Mouse (Mus musculus) forebrain, postnatal 0 days (tissue): ENCODE measurements around the gene Map3k9. TPM values are rescaled to one million over a fixed set of nuclear protein-coding genes. Genes with fewer than 3 reads are reported as not detected.
A peak's percentile ranks its signal among the peaks of the same experiment; 100 is the strongest.

Experiments
- ATAC-seq: fragments of 200-750 bp; cut with Nextera tagmentation; 2 replicates; pipeline ENCODE4 v1.8.0; 2017; ENCODE audit warnings: mild to moderate bottlenecking, moderate library complexity
- DNase-seq: peaks from one replicate; pipeline ENCODE4 v3.0.0-alpha.2; 2015
- H3K27ac ChIP-seq: fragments of 300-500 bp; sonication (generic); 2 replicates; pipeline ENCODE4 v1.5.1; 2014; ENCODE audit warnings: low read depth, mild to moderate bottlenecking, antibody characterized with exemption, low read length, moderate library complexity, mixed read lengths
- H3K27me3 ChIP-seq: fragments of 300-500 bp; sonication (generic); 2 replicates; pipeline ENCODE4 v1.6.1; 2014; ENCODE audit warnings: mild to moderate bottlenecking, low read length, mixed read lengths; ENCODE audit not compliant: insufficient read depth
- H3K36me3 ChIP-seq: fragments of 300-500 bp; sonication (generic); 2 replicates; pipeline ENCODE4 v1.6.1; 2014; ENCODE audit warnings: mild to moderate bottlenecking, moderate library complexity; ENCODE audit not compliant: insufficient read depth
- H3K4me1 ChIP-seq: fragments of 300-500 bp; sonication (generic); 2 replicates; pipeline ENCODE4 v1.6.1; 2014; ENCODE audit warnings: antibody characterized with exemption; ENCODE audit not compliant: insufficient read depth
- H3K4me2 ChIP-seq: fragments of 300-500 bp; sonication (generic); 2 replicates; pipeline ENCODE4 v1.6.1; 2014; ENCODE audit warnings: low read depth, mild to moderate bottlenecking, moderate library complexity
- H3K4me3 ChIP-seq: fragments of 300-500 bp; sonication (generic); 2 replicates; pipeline ENCODE4 v1.5.1; 2014; ENCODE audit warnings: low read depth, low read length, mixed read lengths
- H3K9ac ChIP-seq: fragments of 300-500 bp; sonication (generic); 2 replicates; pipeline ENCODE4 v1.6.1; 2014; ENCODE audit warnings: mild to moderate bottlenecking
- H3K9me3 ChIP-seq: fragments of 300-500 bp; sonication (generic); 2 replicates; pipeline ENCODE4 v1.6.1; 2016; ENCODE audit warnings: low read length
- CTCF ChIP-seq: sonication (generic); IDR thresholded peaks from 2 replicates; pipeline ENCODE4 v1.5.1; 2016; ENCODE audit warnings: antibody characterized with exemption, control low read depth, low read depth
- WGBS: fragments of 180-500 bp; shearing (Covaris S2); extraction: QIAGEN DNeasy Blood & Tissue Kit; methylation state at CpG from one replicate; pipeline ENCODE4 v1.1.7; 2014; 5-methylcytosine and 5-hydroxymethylcytosine counted together
- polyA plus RNA-seq: library from polyadenylated mRNA; unstranded; fragments of >200 nt; fragmentation: Nextera tagmentation; extraction: Ambion mirVana; gene quantifications from 2 replicates; pipeline ENCODE4 v1.2.1, GENCODE M21; 2015
- total RNA-seq: library from RNA; depleted of rRNA; stranded (reverse); fragments of >200 nt; gene quantifications from 2 replicates; pipeline ENCODE4 v1.2.3, GENCODE M21; 2014

The Map3k9 gene
- total and polyA plus RNA-seq, 2 experiments from 2014 or later, result 6.5 to 49.2 TPM

- no peak overlapping the region for H3K4me3 ChIP-seq
- no peak overlapping the region for H3K9ac ChIP-seq
- 24% methylated on average over 4 of the region's 4 CpGs for WGBS
- no peaks in the 10 kb centered on the region for H3K27me3 ChIP-seq
- no peak overlapping the region for H3K4me2 ChIP-seq
- DNase-seq (no peak), ATAC-seq (no peak)
- H3K9me3 ChIP-seq, result no peaks in the 10 kb centered on the region
- TF ChIP-seq CTCF, result peak; percentile 6; the same call in 1 of the 2 replicates
- H3K36me3 ChIP-seq, result no peaks in the 10 kb centered on the region
- no peaks in the 10 kb centered on the region for H3K4me1 ChIP-seq
- H3K27ac ChIP-seq, result no peak overlapping the region
These were observed 91.4 kb downstream of the Map3k9 start for GRCm38 (mm10) chr12:81689505-81690056.

GRCm38 (mm10) chr12:81688537-81688936 lies 92.4 kb downstream of the Map3k9 start:
- Histone ChIP-seq H3K27me3 (no peaks in the 10 kb centered on the region), H3K9ac (no peak overlapping the region), H3K4me3 (no peak overlapping the region), H3K9me3 (no peaks in the 10 kb centered on the region), H3K4me2 (no peak overlapping the region), H3K27ac (no peak overlapping the region), H3K36me3 (no peaks in the 10 kb centered on the region), H3K4me1 (no peaks in the 10 kb centered on the region)
- TF ChIP-seq CTCF, result no peak
- 94% methylated on average over 4 of the region's 4 CpGs for WGBS
- DNase-seq, result no peak
- ATAC-seq, result no peak

GRCm38 (mm10) chr12:81687873-81688272 lies 93.1 kb downstream of the Map3k9 start:
- 76% methylated on average over 5 of the region's 5 CpGs for WGBS
- no peak overlapping the region for H3K9ac ChIP-seq
- H3K4me2 ChIP-seq, result no peak overlapping the region
- H3K4me3 ChIP-seq, result no peak overlapping the region
- DNase-seq, result no peak
- no peaks in the 10 kb centered on the region for H3K27me3 ChIP-seq
- H3K4me1 ChIP-seq, result no peaks in the 10 kb centered on the region
- H3K36me3 ChIP-seq, result no peaks in the 10 kb centered on the region
- H3K9me3 ChIP-seq, result no peaks in the 10 kb centered on the region
- peak; percentile 15; the same call in 1 of the 2 replicates for TF ChIP-seq CTCF
- no peak for ATAC-seq
- no peak overlapping the region for H3K27ac ChIP-seq

GRCm38 (mm10) chr12:81686406-81687117 lies 94.4 kb downstream of the Map3k9 start:
- Histone ChIP-seq H3K9ac (no peak overlapping the region), H3K9me3 (no peaks in the 10 kb centered on the region), H3K4me3 (no peak overlapping the region), H3K27me3 (no peaks in the 10 kb centered on the region), H3K4me1 (no peaks in the 10 kb centered on the region), H3K36me3 (no peaks in the 10 kb centered on the region), H3K4me2 (no peak overlapping the region), H3K27ac (no peak overlapping the region)
- ATAC-seq (peak; percentile 25; the same call in 1 of the 2 replicates), DNase-seq (no peak)
- no peak for TF ChIP-seq CTCF
- 10% methylated on average over 12 of the region's 12 CpGs for WGBS

GRCm38 (mm10) chr12:81685981-81686380 lies 95.0 kb downstream of the Map3k9 start:
- no peak for TF ChIP-seq CTCF
- no peaks in the 10 kb centered on the region for H3K36me3 ChIP-seq
- ATAC-seq (peak; percentile 62), DNase-seq (no peak)
- H3K27me3 ChIP-seq, result no peaks in the 10 kb centered on the region
- H3K4me2 ChIP-seq, result no peak overlapping the region
- no peaks in the 10 kb centered on the region for H3K9me3 ChIP-seq
- H3K4me3 ChIP-seq, result no peak overlapping the region
- 18% methylated on average over 3 of the region's 3 CpGs for WGBS
- no peaks in the 10 kb centered on the region for H3K4me1 ChIP-seq
- no peak overlapping the region for H3K9ac ChIP-seq
- H3K27ac ChIP-seq, result no peak overlapping the region

GRCm38 (mm10) chr12:81684096-81684495 lies 96.9 kb downstream of the Map3k9 start:
- no peak overlapping the region for H3K4me3 ChIP-seq
- 81% methylated on average over 6 of the region's 6 CpGs for WGBS
- DNase-seq (no peak), ATAC-seq (no peak)
- H3K36me3 ChIP-seq, result no peaks in the 10 kb centered on the region
- H3K4me1 ChIP-seq, result no peaks in the 10 kb centered on the region
- no peaks in the 10 kb centered on the region for H3K27me3 ChIP-seq
- TF ChIP-seq CTCF, result no peak
- H3K4me2 ChIP-seq, result no peak overlapping the region
- H3K9ac ChIP-seq, result no peak overlapping the region
- H3K27ac ChIP-seq, result no peak overlapping the region
- no peaks in the 10 kb centered on the region for H3K9me3 ChIP-seq

GRCm38 (mm10) chr12:81683395-81683794 lies 97.6 kb downstream of the Map3k9 start:
- Histone ChIP-seq H3K27me3 (no peaks in the 10 kb centered on the region), H3K36me3 (no peaks in the 10 kb centered on the region), H3K4me3 (no peak overlapping the region), H3K4me1 (no peaks in the 10 kb centered on the region), H3K27ac (no peak overlapping the region), H3K9ac (no peak overlapping the region), H3K4me2 (no peak overlapping the region), H3K9me3 (no peaks in the 10 kb centered on the region)
- WGBS, result 77% methylated on average over 11 of the region's 11 CpGs
- ATAC-seq, result no peak
- DNase-seq, result no peak
- TF ChIP-seq CTCF, result no peak
